Mouse (Mus musculus) E14TG2a.4 (cell line): ENCODE results near the gene Trappc6b.

Experiments
- CTCF ChIP-seq: conservative IDR thresholded peaks from 2 replicates; pipeline ENCODE4 v1.5.1; 2014; ENCODE audit warnings: low read length
- POU5F1 ChIP-seq: IDR thresholded peaks from 2 replicates; pipeline ENCODE4 v1.6.1; 2014; ENCODE audit warnings: low read length, borderline replicate concordance

- no peak for TF ChIP-seq CTCF
- no peak for TF ChIP-seq POU5F1
These were observed 34.1 kb upstream of the Trappc6b start, which contains the start of gene Mia2 for GRCm38 (mm10) chr12:59095104-59096025.
